Mouse (Mus musculus) gastrocnemius, adult 2 months (tissue): Measurements from ENCODE around the gene Ak8. TPM values are rescaled to one million over a fixed set of nuclear protein-coding genes. Genes with fewer than 3 reads are reported as not detected.

Experiments used
- DNase-seq: peaks from one replicate; pipeline ENCODE4 v3.0.0; 2022
- H3K27ac ChIP-seq: fragments of 200-600 bp; 2 replicates; pipeline ENCODE4 v1.8.1; 2022; ENCODE audit warnings: mild to moderate bottlenecking
- H3K4me3 ChIP-seq: fragments of 200-600 bp; 2 replicates; pipeline ENCODE4 v1.8.1; 2022; ENCODE audit warnings: mild to moderate bottlenecking, moderate library complexity
- CTCF ChIP-seq: fragments of 200-600 bp; IDR thresholded peaks from 2 replicates; pipeline ENCODE4 v1.8.1; 2022; ENCODE audit warnings: antibody characterized with exemption, mild to moderate bottlenecking, moderate library complexity
- intact Hi-C: fragments of 180-260 bp; cut with DNase I; formaldehyde crosslinking; loops from one replicate; pipeline ENCODE4 v1.15.1; 2025
- total RNA-seq, 2 experiments: library from RNA; stranded (reverse); gene quantifications; 2 replicates each; pipeline ENCODE4 v1.2.3; 2021

Gene Ak8
- total RNA-seq, 2 experiments from 2014 or later = not detected

DNA sequence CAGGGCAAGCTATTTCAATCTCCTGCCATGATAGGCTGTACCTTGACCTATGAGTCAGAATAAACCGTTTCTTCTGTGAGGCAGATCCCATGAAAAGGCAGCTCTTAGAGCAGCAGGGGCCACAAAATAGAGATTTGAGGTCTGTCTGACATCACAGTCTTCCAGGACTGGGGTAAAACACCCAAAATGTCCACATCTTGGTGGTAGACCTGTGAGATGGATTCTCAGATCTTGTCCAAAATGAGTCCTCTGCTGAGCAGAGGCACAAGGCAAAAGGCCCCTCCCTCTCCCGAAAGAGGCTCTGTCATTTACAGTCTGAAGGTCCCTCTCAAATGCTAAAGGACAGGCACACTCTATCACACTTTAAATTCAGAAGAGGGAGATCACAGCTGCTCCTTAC lies 47.7 kb downstream of the Ak8 start:
- no peak overlapping the region for H3K4me3 ChIP-seq

DNA sequence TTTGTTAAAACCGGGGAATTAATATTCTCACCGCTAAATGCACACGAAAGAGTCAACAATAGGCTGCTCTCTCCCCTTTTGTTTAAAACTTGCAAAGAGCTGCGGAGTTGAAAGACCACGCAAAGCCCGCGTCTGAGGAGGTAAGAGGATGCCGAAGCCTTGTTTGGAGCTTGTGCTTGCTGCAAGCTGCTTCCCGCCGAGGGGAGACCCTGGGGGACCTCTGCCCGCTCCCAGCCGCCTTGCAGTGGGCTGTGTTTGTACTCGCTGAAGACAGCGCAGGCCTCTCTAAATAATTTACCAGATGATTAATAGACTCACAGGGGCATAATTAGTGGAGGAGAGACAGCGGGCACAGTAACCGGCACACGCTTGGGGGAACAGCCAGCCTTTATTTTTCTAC lies 51.2 kb downstream of the Ak8 start:
- Histone ChIP-seq H3K4me3 (peak overlapping the region; percentile 40), H3K27ac (no peak overlapping the region)
- no peak for DNase-seq
- intact Hi-C loops = no loop called here
- TF ChIP-seq CTCF = no peak

More for the DNA sequence above, 47.7 kb downstream of the Ak8 start:
- intact Hi-C loops = no loop called here
- DNase-seq = no peak
- no peak for TF ChIP-seq CTCF
- H3K27ac ChIP-seq = no peak overlapping the region

DNA sequence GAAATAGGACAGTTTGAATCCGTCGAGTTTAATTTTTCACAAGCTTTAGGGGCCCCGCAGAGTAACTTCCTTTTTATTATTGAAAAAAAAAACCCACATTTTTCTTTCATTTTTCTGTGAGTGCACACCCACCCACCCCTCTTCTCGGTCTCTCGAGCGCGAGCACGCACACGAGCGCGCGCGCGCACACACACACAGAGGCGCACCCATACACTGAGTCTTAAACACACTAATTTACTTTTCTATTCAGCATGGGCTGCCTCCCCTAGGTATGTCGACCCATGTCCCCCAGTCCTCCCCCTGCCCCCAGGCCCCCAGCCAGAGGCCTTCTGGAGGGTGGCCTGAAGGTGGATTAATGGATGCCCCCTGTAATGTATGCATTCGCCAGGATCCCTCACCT lies 51.7 kb downstream of the Ak8 start:
- no peak overlapping the region for H3K27ac ChIP-seq
- no peak for DNase-seq
- no peak for TF ChIP-seq CTCF
- H3K4me3 ChIP-seq = peak overlapping the region; percentile 40
- intact Hi-C loops = no loop called here

DNA sequence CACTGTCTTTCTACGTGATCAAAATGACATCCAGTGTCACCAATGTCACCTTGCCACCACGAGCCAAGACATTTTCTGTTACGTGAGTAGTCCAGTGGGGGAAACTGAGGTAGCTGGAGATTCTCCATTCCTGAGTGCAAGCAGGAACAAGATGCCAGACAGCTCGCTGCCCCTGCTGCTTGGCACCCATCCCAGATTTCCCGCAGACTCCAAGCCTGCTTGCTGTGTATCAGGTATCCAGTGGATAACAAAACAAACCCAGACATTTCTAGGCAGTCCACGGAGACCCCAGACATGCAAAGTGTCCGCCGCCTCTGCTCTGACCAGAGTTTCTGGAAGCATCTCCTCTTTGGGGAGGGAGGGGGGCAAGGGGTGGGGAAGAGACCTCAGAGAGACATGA lies 52.4 kb downstream of the Ak8 start:
- TF ChIP-seq CTCF = no peak

DNA sequence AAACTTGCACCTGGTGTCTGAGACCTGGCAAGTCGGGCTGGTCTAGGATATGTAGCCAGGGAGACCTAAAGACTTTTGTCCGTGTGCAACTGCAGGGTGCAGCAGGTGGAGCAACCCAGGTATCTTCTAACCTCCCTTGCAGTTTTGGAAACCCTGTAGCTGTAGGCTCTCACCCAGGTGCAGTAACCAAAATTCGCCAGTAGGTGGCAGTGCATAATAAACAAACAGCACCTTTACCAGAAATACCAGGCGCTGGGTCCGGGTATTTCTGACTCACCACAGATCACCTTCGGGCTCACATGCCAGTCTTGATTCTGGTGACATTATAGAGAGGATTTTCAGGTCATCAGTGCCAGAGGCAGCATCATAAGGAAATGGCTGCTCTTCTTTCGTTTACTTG lies 55.5 kb downstream of the Ak8 start:
- Histone ChIP-seq H3K27ac (no peak overlapping the region), H3K4me3 (no peak overlapping the region)
- intact Hi-C loops = loop anchor here (2.0 kb wide), 1 partner anchor 297 kb away; no protein-coding TSS in a partner anchor
- DNase-seq = peak; percentile 75
- peak; percentile 99; the same call in 1 of the 2 replicates for TF ChIP-seq CTCF

More for the DNA sequence above, 52.4 kb downstream of the Ak8 start:
- Histone ChIP-seq H3K27ac (no peak overlapping the region), H3K4me3 (no peak overlapping the region)
- DNase-seq = no peak
- intact Hi-C loops = no loop called here

DNA sequence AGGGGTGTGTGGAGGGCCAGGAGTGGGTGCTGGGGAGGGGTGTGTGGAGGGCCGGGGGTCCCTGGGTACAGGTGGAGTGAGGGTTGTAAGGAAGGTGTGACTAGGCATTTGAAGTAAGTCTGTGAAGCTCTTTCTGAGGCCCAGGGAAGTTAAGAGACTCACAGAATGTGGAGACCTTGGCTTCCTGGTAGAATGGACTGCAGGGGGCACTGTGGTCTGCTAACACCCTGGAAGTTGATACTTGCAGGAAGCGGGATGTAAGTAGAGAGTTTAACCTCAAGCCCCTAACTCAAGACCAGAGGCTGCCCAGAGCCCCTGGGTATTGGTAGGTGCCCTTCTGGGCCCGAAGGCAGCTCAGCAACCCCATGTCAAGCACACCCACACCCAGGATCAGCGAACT lies 56.2 kb downstream of the Ak8 start:
- Histone ChIP-seq H3K27ac (no peak overlapping the region), H3K4me3 (no peak overlapping the region)
- peak; percentile 56 for DNase-seq
- intact Hi-C loops = loop anchor here (1.0 kb wide), 1 partner anchor 220 kb away; no protein-coding TSS in a partner anchor
- TF ChIP-seq CTCF = peak; percentile 60

DNA sequence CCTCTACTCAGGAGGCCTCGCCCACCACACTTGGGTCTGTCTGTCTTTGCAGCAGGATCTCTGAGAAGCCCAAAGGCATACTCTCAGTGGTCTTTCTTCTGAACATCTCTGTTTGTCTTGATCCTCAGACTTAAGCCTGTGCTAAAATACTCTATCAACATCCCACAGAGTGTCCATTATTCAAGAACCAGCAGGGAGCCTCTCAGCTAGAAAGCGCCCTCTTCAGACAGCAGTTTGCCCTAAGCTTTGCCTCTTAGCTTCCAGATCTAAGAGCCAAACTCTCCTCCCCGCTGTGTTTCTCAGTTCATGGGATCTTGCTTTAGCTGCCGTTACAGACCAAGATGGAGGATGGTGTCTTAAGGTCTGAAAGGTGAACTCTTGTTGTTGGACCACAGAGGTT lies 59.5 kb downstream of the Ak8 start:
- H3K27ac ChIP-seq = no peak overlapping the region
- no peak overlapping the region for H3K4me3 ChIP-seq
- TF ChIP-seq CTCF = no peak
- intact Hi-C loops = no loop called here
- no peak for DNase-seq

DNA sequence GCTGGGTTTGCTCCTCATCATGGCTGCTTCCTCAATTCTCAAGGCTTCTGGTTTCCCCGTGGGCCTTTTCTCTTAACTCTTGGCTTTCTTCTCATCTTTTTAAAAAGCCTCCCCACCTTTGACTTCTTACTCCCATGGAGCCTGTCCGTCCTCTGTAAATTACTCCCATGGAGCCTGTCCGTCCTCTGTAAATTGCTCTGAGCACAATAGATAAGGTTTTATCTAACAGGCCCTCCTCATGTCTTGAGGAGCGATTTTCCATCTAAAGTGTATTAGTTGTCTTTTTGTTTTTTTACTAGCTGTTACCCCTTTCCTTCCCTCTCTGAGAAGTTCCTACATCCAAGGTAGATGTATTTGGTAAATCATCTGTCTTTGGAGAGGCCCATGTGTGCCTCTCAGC lies 66.6 kb downstream of the Ak8 start:
- Histone ChIP-seq H3K27ac (no peak overlapping the region), H3K4me3 (no peak overlapping the region)
- intact Hi-C loops = no loop called here
- no peak for TF ChIP-seq CTCF
- no peak for DNase-seq

DNA sequence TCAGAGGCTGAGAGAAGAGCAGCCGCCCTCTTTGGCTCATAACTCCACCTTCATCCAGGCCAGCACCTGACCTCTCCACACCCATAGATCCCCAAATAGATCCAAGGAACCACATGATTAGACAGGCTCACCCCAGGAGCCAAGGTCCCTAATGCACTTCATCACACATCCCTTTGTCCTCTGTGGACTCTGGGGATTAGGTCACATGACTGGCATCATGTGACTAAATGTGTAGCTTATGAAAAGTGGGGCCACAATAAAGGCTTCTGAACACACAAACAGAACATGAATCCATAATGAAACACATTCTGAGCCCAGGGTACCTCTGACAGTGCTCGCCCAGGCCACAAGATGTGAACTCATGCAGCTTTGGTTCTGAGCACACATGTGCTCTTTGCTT lies 67.1 kb downstream of the Ak8 start:
- TF ChIP-seq CTCF = no peak

DNA sequence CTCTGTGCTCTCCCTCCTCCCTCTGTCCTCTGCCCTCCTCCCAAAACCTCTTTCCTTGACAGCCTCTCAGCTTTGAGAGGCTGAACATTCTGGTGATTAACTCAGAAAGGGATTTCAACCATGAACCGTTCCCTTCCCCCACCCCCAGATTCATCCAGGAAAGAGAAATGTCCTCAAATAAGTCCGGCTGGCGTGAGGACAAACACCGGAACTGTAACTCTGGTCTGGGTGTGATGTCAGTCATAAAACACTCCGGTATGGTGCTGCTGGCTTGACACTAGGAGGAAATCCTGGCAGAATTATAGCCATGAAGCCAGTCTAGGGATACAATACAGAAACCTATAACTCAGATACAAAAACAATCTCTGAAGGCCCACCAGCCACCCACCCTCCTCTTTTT lies 70.7 kb downstream of the Ak8 start:
- H3K27ac ChIP-seq = no peak overlapping the region
- no peak for TF ChIP-seq CTCF
- intact Hi-C loops = no loop called here
- no peak for DNase-seq
- no peak overlapping the region for H3K4me3 ChIP-seq

More for the DNA sequence above, 67.1 kb downstream of the Ak8 start:
- intact Hi-C loops = no loop called here
- H3K4me3 ChIP-seq = no peak overlapping the region
- DNase-seq = no peak
- H3K27ac ChIP-seq = no peak overlapping the region

DNA sequence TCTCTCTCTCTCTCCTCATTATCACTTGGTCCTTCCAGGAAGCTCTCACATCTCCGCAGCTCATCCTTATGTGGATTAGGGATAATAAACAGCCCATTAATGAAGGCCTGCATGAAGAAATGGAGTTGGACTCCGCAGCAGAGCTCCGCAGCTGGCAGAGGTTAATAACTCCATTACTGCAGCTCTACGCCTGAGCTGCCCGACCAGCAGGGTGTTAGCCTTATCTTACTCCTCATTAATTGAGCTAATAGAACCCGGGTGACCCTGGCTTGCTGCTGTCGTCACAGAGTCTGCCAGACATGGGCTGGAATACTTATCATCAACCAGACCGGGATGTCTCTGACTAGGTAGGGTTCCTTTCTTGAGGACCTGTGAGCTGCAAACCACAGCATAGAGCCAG lies 74.1 kb downstream of the Ak8 start:
- no peak for TF ChIP-seq CTCF
- H3K27ac ChIP-seq = no peak overlapping the region
- no peak overlapping the region for H3K4me3 ChIP-seq
- DNase-seq = no peak
- intact Hi-C loops = no loop called here

DNA sequence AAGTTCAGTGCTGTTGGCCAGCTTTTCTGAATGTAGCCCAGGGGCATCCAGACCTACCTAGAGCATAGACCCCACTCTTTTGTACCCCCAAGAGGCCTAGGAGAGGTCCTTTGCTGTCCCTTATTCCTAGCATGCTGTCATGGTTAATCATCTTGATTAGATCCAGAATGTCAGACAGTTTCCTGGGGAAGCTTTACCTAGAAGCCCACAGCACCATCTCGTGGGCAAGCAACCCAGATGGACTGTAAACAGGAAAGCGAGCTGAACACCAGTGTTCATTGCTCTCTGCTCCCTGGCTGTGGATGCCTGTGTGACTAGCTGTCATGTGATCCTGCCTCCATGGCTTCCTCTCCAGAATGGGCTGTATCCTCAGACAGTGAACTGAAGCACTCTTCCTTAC lies 76.8 kb downstream of the Ak8 start:
- no peak for DNase-seq
- intact Hi-C loops = no loop called here
- no peak overlapping the region for H3K4me3 ChIP-seq
- no peak for TF ChIP-seq CTCF
- no peak overlapping the region for H3K27ac ChIP-seq

DNA sequence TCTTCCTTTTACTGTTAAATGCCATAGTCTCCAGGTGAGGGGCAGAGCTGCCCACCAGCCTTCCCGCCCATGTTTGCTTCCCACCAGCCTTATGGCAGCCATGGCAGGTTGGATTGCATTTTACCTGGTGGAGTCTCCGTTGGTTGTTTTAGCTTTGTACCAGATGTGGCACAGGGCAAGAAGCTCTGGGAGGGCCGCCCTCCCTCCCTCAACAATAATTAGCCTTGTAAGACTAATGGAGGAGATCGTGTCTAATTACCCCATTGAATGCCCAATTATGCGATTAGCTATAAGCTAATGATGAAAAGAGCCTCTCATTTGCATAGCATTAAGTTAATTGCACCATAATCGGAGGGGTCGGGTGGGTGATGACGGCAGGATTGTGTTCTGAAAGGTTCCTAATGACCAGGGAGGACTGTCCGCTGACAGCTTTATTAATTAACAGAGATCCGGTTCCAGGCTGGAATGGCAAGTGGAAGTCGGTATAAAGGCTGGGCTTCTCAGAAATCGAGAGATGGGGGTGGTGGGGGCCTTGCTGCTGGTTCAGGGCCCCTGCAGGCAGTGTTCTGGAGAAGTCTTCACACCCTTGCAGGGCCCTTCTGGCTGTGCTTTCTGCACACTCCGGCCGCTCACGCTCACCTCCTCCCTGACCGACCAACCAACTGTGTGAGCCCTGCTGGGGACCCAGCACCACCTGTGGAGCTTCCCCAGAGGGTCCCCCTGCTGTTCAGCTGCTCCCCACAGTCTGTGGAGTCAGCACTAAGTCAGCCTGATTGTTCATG lies 80.2 kb downstream of the Ak8 start:
- intact Hi-C loops = no loop called here
- Histone ChIP-seq H3K4me3 (no peak overlapping the region), H3K27ac (no peak overlapping the region)
- no peak for TF ChIP-seq CTCF
- no peak for DNase-seq

DNA sequence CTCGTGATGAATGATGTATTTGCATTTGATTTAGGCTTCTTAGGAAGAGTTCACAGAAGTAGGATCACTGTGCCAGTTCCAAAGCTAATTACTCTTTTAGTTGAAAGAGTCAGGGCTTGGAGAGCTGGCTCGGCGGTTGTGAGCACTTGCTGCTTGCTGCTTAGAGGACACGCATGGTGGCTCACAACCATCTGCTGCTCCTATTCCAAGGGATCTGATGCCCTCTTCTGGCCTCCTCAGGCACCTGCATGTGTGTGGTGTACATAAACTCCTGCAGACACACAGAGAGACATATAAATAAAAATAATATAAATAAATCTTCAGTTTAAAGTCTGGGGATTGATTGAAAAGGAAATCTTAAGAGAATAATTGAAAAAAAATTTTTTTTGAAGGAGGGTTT lies 81.3 kb downstream of the Ak8 start:
- no peak overlapping the region for H3K4me3 ChIP-seq
- DNase-seq = no peak
- H3K27ac ChIP-seq = no peak overlapping the region
- TF ChIP-seq CTCF = no peak
- intact Hi-C loops = no loop called here
